Mouse (Mus musculus) limb, embryonic 14.5 days (tissue): ENCODE results near the gene Ctps2. TPM values are rescaled to one million over a fixed set of nuclear protein-coding genes. Genes with fewer than 3 reads are reported as not detected.

Experiments
- ATAC-seq: fragments of 200-750 bp; cut with Nextera tagmentation; 2 replicates; pipeline ENCODE4 v1.8.0; 2017; ENCODE audit warnings: low read depth, moderate number of reproducible peaks, moderate TSS enrichment; ENCODE audit not compliant: low FRiP score
- DNase-seq: peaks from one replicate; pipeline ENCODE4 v3.0.0-alpha.2; 2015; ENCODE audit warnings: low spot score
- H3K27ac ChIP-seq: fragments of 300-500 bp; sonication (generic); replicated peaks from 2 replicates; pipeline ENCODE4 v1.5.1; 2014; ENCODE audit warnings: low read depth, mild to moderate bottlenecking, low read length, moderate library complexity, mixed read lengths
- H3K27me3 ChIP-seq: fragments of 300-500 bp; sonication (generic); 2 replicates; pipeline ENCODE4 v1.6.1; 2014; ENCODE audit warnings: low read length, mixed read lengths; ENCODE audit not compliant: control insufficient read depth, insufficient read depth
- H3K36me3 ChIP-seq: fragments of 300-500 bp; sonication (generic); 2 replicates; pipeline ENCODE4 v1.6.1; 2014; ENCODE audit warnings: mild to moderate bottlenecking, low read length, moderate library complexity, mixed read lengths; ENCODE audit not compliant: control insufficient read depth, insufficient read depth
- H3K4me1 ChIP-seq: fragments of 300-500 bp; sonication (generic); 2 replicates; pipeline ENCODE4 v1.6.1; 2014; ENCODE audit warnings: antibody characterized with exemption, low read length, mixed read lengths; ENCODE audit not compliant: control insufficient read depth, insufficient read depth
- H3K4me2 ChIP-seq: fragments of 300-500 bp; sonication (generic); replicated peaks from 2 replicates; pipeline ENCODE4 v1.6.1; 2014; ENCODE audit warnings: low read depth, mild to moderate bottlenecking, low read length, moderate library complexity; ENCODE audit not compliant: severe bottlenecking
- H3K4me3 ChIP-seq: fragments of 300-500 bp; sonication (generic); replicated peaks from 2 replicates; pipeline ENCODE4 v1.5.1; 2014; ENCODE audit warnings: low read length
- H3K9ac ChIP-seq: fragments of 300-500 bp; sonication (generic); 2 replicates; pipeline ENCODE4 v1.6.1; 2014; ENCODE audit warnings: mild to moderate bottlenecking, low read depth, low read length, moderate library complexity; ENCODE audit not compliant: severe bottlenecking
- H3K9me3 ChIP-seq: fragments of 300-500 bp; sonication (generic); 2 replicates; pipeline ENCODE4 v1.6.1; 2016; ENCODE audit warnings: low read length; ENCODE audit not compliant: control insufficient read depth
- POLR2A ChIP-seq: fragments of 200-500 bp; IDR thresholded peaks from 2 replicates; pipeline ENCODE4 v1.8.0; 2012; ENCODE audit warnings: inconsistent platforms, mild to moderate bottlenecking, moderate library complexity, borderline replicate concordance; ENCODE audit not compliant: insufficient read depth, insufficient read length; ENCODE audit errors: extremely low read depth
- WGBS: fragments of 180-500 bp; shearing (Covaris S2); extraction: QIAGEN DNeasy Blood & Tissue Kit; methylation state at CpG from one replicate; pipeline ENCODE4 v1.1.7; 2014; 5-methylcytosine and 5-hydroxymethylcytosine counted together
- polyA plus RNA-seq, 2 experiments: library from polyadenylated mRNA; depleted of rRNA in 1 of 2; stranded (reverse) in 1 of 2; unstranded in 1 of 2; fragments of >200 nt; fragmentation: Nextera tagmentation in 1 of 2; extraction: Ambion mirVana in 1 of 2; gene quantifications; 2 replicates each; pipeline versions ENCODE4 v1.2.1 to v1.2.3; 2012 to 2014

The Ctps2 gene
- polyA plus RNA-seq (2012; rRNA removed) (44.8 and 46.2 TPM in 2 replicates), polyA plus RNA-seq (2014; fragmentation: Nextera tagmentation; extraction: Ambion mirVana) (90.1 and 98.0 TPM in 2 replicates)

DNA sequence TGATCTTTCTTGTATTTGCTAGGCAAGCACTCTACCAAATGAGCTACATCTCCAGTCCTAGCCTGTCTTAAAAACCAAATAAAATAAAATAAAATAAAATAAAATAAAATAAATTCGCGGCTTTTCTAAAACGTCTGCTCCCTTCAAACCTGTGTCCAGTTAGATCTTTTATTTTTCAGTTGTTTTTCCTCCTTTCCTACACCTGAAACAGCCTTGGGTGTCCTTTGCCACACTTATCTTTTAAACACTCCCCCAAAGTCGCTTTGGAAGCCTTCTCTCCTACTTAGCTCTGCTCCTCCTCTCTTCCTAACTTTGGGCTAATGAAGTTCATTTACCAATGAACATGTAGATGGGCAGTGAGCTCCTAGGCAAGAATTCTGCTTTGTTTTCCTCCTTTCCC is at the start of gene Ctps2:
Gene Ctps2, plus strand, starts transcription at position 301 of the 400 bp plus-strand sequence.
- H3K4me2 ChIP-seq = peak within 1 kb of the TSS; percentile 53
- WGBS = 20% methylated on average over 4 of the region's 4 CpGs
- peaks cover 2% of the 10 kb centered on the region; the same call in 1 of the 2 replicates for H3K36me3 ChIP-seq
- H3K27me3 ChIP-seq = no peaks in the 10 kb centered on the region
- no peak for TF ChIP-seq POLR2A
- DNase-seq = no peak
- H3K9ac ChIP-seq = peak within 1 kb of the TSS; percentile 65
- H3K9me3 ChIP-seq = no peaks in the 10 kb centered on the region
- peak within 1 kb of the TSS; percentile 80 for H3K27ac ChIP-seq
- no peaks in the 10 kb centered on the region for H3K4me1 ChIP-seq
- 0 out of 2 replicates have a peak, but pooled peaks have one; percentile 14 for ATAC-seq
- peak within 1 kb of the TSS; percentile 56 for H3K4me3 ChIP-seq

GRCm38 (mm10) chrX:162868294-162868965 is 32.6 kb upstream of the Ctps2 start:
- no peaks in the 10 kb centered on the region for H3K9me3 ChIP-seq
- no peaks in the 10 kb centered on the region for H3K4me1 ChIP-seq
- TF ChIP-seq POLR2A = no peak
- no peak for DNase-seq
- H3K36me3 ChIP-seq = peaks cover 19% of the 10 kb centered on the region
- no peak for ATAC-seq
- H3K4me2 ChIP-seq = no peak overlapping the region
- no peak overlapping the region for H3K4me3 ChIP-seq
- no peak overlapping the region for H3K9ac ChIP-seq
- H3K27me3 ChIP-seq = no peaks in the 10 kb centered on the region
- no peak overlapping the region for H3K27ac ChIP-seq
- WGBS = 67% methylated on average over 3 of the region's 3 CpGs

GRCm38 (mm10) chrX:162871734-162872517 is 29.1 kb upstream of the Ctps2 start:
- WGBS = 42% methylated on average over 4 of the region's 4 CpGs

GRCm38 (mm10) chrX:162873761-162874160 is 27.3 kb upstream of the Ctps2 start:
- Histone ChIP-seq H3K36me3 (peaks cover 32% of the 10 kb centered on the region), H3K4me2 (no peak overlapping the region), H3K27me3 (no peaks in the 10 kb centered on the region), H3K9ac (no peak overlapping the region), H3K9me3 (no peaks in the 10 kb centered on the region), H3K4me3 (no peak overlapping the region), H3K4me1 (no peaks in the 10 kb centered on the region), H3K27ac (no peak overlapping the region)
- no peak for TF ChIP-seq POLR2A
- 48% methylated on average over 2 of the region's 2 CpGs for WGBS
- DNase-seq (no peak), ATAC-seq (no peak)

More at GRCm38 (mm10) chrX:162871734-162872517, 29.1 kb upstream of the Ctps2 start:
- DNase-seq = peak; percentile 10
- no peaks in the 10 kb centered on the region for H3K4me1 ChIP-seq
- TF ChIP-seq POLR2A = no peak
- H3K4me2 ChIP-seq = no peak overlapping the region
- no peak overlapping the region for H3K9ac ChIP-seq
- H3K27me3 ChIP-seq = no peaks in the 10 kb centered on the region
- H3K36me3 ChIP-seq = peaks cover 25% of the 10 kb centered on the region
- H3K9me3 ChIP-seq = no peaks in the 10 kb centered on the region
- no peak for ATAC-seq
- no peak overlapping the region for H3K4me3 ChIP-seq
- no peak overlapping the region for H3K27ac ChIP-seq

DNA sequence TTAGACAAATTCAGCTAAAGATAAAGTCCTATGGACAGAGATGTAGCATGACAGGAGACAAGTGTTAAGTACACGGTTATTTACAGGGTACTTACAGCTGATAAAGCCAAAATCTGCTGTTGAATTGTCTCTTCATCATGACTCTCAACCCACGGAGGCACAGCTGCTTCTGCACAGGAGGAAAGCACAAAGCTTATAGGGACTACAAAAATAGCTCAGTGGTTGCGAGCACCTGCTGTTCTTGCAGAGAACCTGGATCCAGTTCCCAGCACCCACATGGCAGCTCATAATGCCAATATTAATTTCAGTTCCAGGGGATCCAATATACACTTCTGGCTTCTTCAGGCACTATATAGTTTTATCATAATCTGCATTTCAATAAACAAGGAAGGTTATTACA is 22.8 kb upstream of the Ctps2 start:
- Histone ChIP-seq H3K4me2 (no peak overlapping the region), H3K27ac (no peak overlapping the region), H3K27me3 (no peaks in the 10 kb centered on the region), H3K36me3 (peaks cover 21% of the 10 kb centered on the region; the same call in 1 of the 2 replicates), H3K9ac (no peak overlapping the region), H3K4me3 (no peak overlapping the region), H3K9me3 (no peaks in the 10 kb centered on the region), H3K4me1 (no peaks in the 10 kb centered on the region)
- no peak for DNase-seq
- TF ChIP-seq POLR2A = no peak
- 90% methylated on average over 3 of the region's 3 CpGs for WGBS
- ATAC-seq = no peak
